Mouse (Mus musculus) hindbrain, embryonic 14.5 days (tissue): ENCODE data around the gene Nutm1. TPM values are rescaled to one million over a fixed set of nuclear protein-coding genes. Genes with fewer than 3 reads are reported as not detected.

Source experiments
- ATAC-seq: fragments of 200-750 bp; cut with Nextera tagmentation; 2 replicates; pipeline ENCODE4 v1.8.0; 2017; ENCODE audit warnings: moderate number of reproducible peaks, mild to moderate bottlenecking, moderate TSS enrichment, moderate library complexity; ENCODE audit not compliant: low FRiP score
- DNase-seq: peaks from one replicate; pipeline ENCODE4 v3.0.0-alpha.2; 2015; ENCODE audit warnings: low spot score
- H3K27ac ChIP-seq: fragments of 300-500 bp; sonication (generic); 2 replicates; pipeline ENCODE4 v1.5.1; 2014; ENCODE audit warnings: mild to moderate bottlenecking, moderate library complexity
- H3K27me3 ChIP-seq: fragments of 300-500 bp; sonication (generic); 2 replicates; pipeline ENCODE4 v1.6.1; 2014; ENCODE audit warnings: mild to moderate bottlenecking, low read length, mixed read lengths; ENCODE audit not compliant: control insufficient read depth, insufficient read depth
- H3K36me3 ChIP-seq: fragments of 300-500 bp; sonication (generic); replicated peaks from 2 replicates; pipeline ENCODE4 v1.6.1; 2014; ENCODE audit not compliant: control insufficient read depth, insufficient read depth
- H3K4me1 ChIP-seq: fragments of 300-500 bp; sonication (generic); replicated peaks from 2 replicates; pipeline ENCODE4 v1.6.1; 2014; ENCODE audit warnings: antibody characterized with exemption, low read length, mixed read lengths; ENCODE audit not compliant: control insufficient read depth, insufficient read depth
- H3K4me2 ChIP-seq: fragments of 300-500 bp; sonication (generic); replicated peaks from 2 replicates; pipeline ENCODE4 v1.6.1; 2014; ENCODE audit warnings: mild to moderate bottlenecking, moderate library complexity
- H3K4me3 ChIP-seq: fragments of 300-500 bp; sonication (generic); replicated peaks from 2 replicates; pipeline ENCODE4 v1.5.1; 2014; ENCODE audit warnings: mild to moderate bottlenecking, low read length
- H3K9ac ChIP-seq: fragments of 300-500 bp; sonication (generic); 2 replicates; pipeline ENCODE4 v1.6.1; 2014
- H3K9me3 ChIP-seq: fragments of 300-500 bp; sonication (generic); 2 replicates; pipeline ENCODE4 v1.6.1; 2016; ENCODE audit warnings: low read length; ENCODE audit not compliant: control insufficient read depth
- WGBS: fragments of 180-500 bp; shearing (Covaris S2); extraction: QIAGEN DNeasy Blood & Tissue Kit; methylation state at CpG from one replicate; pipeline ENCODE4 v1.1.7; 2014; 5-methylcytosine and 5-hydroxymethylcytosine counted together
- polyA plus RNA-seq: library from polyadenylated mRNA; unstranded; fragments of >200 nt; fragmentation: Nextera tagmentation; extraction: Ambion mirVana; gene quantifications from 2 replicates; pipeline ENCODE4 v1.2.1, GENCODE M21; 2014

The Nutm1 gene
- polyA plus RNA-seq, 1 experiment from 2014 or later = not detected

- Histone ChIP-seq H3K27ac (peak within 1 kb of the TSS; percentile 94), H3K9me3 (no peaks in the 10 kb centered on the region), H3K9ac (peak within 1 kb of the TSS; percentile 87), H3K4me1 (peaks cover 56% of the 10 kb centered on the region), H3K4me2 (peak within 1 kb of the TSS; percentile 95), H3K4me3 (peak within 1 kb of the TSS; percentile 78), H3K27me3 (no peaks in the 10 kb centered on the region), H3K36me3 (no peaks in the 10 kb centered on the region)
- WGBS = under 1% methylated on average over 60 of the region's 85 CpGs
- DNase-seq (peak; percentile 84), ATAC-seq (peak; percentile 95)
Measured at GRCm38 (mm10) chr2:112265448-112266241, 6.6 kb upstream of the Nutm1 start, which contains the start of gene Slc12a6. Gene Slc12a6, plus strand, starts transcription at chr2:112265825.

DNA sequence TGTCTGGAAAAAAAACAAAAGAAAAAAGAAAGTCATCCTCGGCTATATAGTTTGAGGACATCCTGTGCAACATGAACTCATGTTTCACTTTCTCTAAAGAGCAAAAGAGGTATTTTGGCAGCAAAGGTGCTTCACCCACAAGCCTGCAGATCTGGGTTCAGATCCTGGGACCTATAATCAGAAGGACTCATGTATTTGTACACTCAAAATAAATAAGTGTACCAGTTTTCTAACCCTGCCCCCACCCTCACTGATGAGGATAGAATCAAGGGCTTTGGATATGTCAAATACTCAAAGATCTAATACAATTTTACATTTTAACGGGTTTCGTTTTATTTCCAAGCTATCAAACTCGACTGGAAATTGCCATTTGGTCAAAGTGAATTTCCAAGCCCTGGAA lies 5.3 kb upstream of the Nutm1 start:
- Histone ChIP-seq H3K36me3 (no peaks in the 10 kb centered on the region), H3K4me3 (no peak overlapping the region), H3K4me1 (peaks cover 45% of the 10 kb centered on the region), H3K9ac (no peak overlapping the region), H3K27ac (no peak overlapping the region), H3K4me2 (0 out of 2 replicates have a peak overlapping the region, but pooled peaks have one; percentile 95), H3K27me3 (no peaks in the 10 kb centered on the region), H3K9me3 (no peaks in the 10 kb centered on the region)
- DNase-seq = no peak
- no peak for ATAC-seq
- WGBS = 84% methylated on average over 4 of the region's 4 CpGs

DNA sequence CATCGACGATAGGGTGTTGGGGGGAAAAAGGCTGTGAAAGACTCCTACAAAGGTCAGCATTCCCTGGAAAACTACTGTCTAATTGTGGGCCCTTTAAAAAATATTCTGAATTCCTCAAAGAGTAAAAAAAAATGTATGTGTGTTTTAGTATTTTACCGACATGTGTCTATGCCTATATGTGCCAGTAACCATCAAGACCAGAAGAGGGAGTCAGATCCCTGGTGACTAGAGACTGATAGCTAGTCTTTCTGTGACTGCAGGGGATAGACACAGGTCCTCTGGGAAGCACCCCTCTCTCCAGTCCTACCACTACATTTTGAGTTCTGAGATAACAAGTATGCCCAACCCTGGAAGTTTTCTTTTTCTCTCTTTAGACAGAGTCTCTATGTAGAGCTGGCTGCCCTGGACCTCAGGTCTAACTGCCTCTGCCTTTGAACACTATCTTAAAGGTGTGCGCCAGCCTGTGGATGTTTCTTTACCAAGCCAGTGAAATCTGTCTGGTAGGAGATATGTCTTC lies 3.7 kb upstream of the Nutm1 start:
- no peak for ATAC-seq
- Histone ChIP-seq H3K27ac (peak overlapping the region; percentile 79; the same call in 1 of the 2 replicates), H3K36me3 (no peaks in the 10 kb centered on the region), H3K4me1 (peaks cover 35% of the 10 kb centered on the region), H3K4me3 (peak overlapping the region; percentile 72), H3K4me2 (peak overlapping the region; percentile 80), H3K27me3 (no peaks in the 10 kb centered on the region), H3K9ac (peak overlapping the region; percentile 71; the same call in 1 of the 2 replicates), H3K9me3 (no peaks in the 10 kb centered on the region)
- WGBS = 37% methylated on average over 4 of the region's 4 CpGs
- DNase-seq = no peak

DNA sequence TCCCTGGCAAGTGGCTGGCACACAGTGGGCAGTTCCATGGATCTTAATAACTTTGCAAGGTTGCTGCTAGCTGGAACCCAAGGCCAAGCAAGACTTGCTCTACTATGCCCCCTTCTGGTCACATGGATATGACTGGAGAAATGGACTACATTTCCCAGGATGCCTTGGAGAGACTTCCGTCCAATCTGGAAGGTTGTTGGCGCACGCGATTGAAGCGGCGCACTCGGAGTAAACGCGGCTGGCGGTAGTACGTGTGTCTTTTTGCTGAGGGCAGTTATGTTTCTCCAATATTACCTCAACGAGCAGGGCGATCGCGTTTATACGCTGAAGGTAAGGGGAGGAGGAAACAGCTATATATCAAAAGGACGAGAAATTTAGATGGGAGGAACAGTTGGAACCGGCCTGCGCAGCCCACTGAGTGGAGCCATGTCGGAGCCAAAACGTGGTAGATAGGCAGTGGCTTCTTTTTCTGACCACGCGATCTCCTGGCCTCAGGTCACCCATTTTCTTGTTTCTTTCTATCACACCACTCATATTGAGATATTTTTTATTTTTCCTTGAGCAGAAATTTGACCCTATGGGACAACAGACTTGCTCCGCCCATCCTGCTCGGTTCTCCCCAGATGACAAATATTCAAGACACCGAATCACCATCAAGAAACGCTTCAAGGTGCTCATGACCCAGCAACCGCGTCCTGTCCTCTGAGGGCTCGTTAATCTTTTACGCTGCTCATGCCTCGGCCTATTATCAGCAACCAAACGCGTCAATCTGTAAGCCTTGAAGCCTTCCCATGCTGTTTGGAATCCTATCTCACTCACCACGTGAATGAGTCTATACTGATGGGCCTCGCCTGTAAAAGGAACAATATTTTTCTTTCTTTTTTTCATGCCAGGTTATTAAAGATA lies 2.9 kb upstream of the Nutm1 start, which contains the start of gene Nop10:
TSS of gene Nop10 (plus strand) at position 179 of the 906 bp plus-strand sequence.
- Histone ChIP-seq H3K9me3 (no peaks in the 10 kb centered on the region), H3K4me1 (peaks cover 27% of the 10 kb centered on the region), H3K36me3 (no peaks in the 10 kb centered on the region), H3K4me2 (peak within 1 kb of the TSS; percentile 80), H3K27me3 (no peaks in the 10 kb centered on the region), H3K27ac (peak within 1 kb of the TSS; percentile 79), H3K4me3 (peak within 1 kb of the TSS; percentile 72), H3K9ac (peak within 1 kb of the TSS; percentile 71)
- WGBS = under 1% methylated on average over 36 of the region's 36 CpGs
- peak; percentile 71 for ATAC-seq
- DNase-seq = peak; percentile 96

GRCm38 (mm10) chr2:112254675-112255515 lies 4.2 kb downstream of the Nutm1 start:
- no peaks in the 10 kb centered on the region for H3K27me3 ChIP-seq
- no peak overlapping the region for H3K4me3 ChIP-seq
- H3K9ac ChIP-seq = no peak overlapping the region
- H3K4me2 ChIP-seq = no peak overlapping the region
- no peaks in the 10 kb centered on the region for H3K4me1 ChIP-seq
- no peaks in the 10 kb centered on the region for H3K9me3 ChIP-seq
- no peak overlapping the region for H3K27ac ChIP-seq
- 0 out of 2 replicates have a peak, but pooled peaks cover 4% of the 10 kb centered on the region for H3K36me3 ChIP-seq
- ATAC-seq (no peak), DNase-seq (no peak)
- WGBS = 76% methylated on average over 7 of the region's 7 CpGs

DNA sequence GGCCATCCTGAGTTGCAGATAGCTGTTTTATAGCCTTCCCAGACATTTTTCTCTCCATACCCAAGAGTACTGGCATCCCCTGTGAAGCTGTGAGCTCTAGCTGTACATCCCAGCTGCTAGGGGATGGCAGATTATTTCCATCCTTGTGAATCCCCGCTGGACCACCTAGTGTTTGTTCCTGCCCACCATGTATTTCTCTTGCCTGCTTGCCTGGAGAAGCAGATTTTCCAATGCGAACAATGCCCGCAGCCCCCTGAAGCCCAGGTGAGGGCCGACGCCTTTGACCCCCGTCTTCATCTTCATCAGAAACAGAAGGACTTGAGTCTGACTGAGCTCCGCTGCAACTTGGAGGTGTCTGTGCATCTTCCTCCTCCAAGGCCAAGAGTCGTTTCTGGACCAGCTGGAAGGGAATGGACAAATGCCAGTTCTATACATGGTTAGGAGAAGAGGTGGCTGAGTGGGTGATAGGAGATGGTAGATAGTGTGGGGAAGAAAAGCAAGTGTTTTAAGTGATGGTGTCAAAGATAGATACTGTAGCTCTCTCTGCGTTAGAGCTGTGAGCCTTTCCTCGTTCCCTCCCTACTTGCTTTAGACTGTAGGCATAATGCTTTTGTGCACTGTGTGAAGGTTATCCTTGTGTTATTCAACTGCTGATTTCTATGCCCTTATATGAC lies 9.2 kb downstream of the Nutm1 start:
- Histone ChIP-seq H3K27ac (no peak overlapping the region), H3K36me3 (peaks cover 33% of the 10 kb centered on the region), H3K4me2 (no peak overlapping the region), H3K4me3 (no peak overlapping the region), H3K4me1 (no peaks in the 10 kb centered on the region), H3K9me3 (no peaks in the 10 kb centered on the region), H3K9ac (no peak overlapping the region), H3K27me3 (no peaks in the 10 kb centered on the region)
- no peak for ATAC-seq
- DNase-seq = no peak
- WGBS = 91% methylated on average over 10 of the region's 10 CpGs

- WGBS = 83% methylated on average over 10 of the region's 10 CpGs
Measured at GRCm38 (mm10) chr2:112247323-112247722, 11.8 kb downstream of the Nutm1 start.

DNA sequence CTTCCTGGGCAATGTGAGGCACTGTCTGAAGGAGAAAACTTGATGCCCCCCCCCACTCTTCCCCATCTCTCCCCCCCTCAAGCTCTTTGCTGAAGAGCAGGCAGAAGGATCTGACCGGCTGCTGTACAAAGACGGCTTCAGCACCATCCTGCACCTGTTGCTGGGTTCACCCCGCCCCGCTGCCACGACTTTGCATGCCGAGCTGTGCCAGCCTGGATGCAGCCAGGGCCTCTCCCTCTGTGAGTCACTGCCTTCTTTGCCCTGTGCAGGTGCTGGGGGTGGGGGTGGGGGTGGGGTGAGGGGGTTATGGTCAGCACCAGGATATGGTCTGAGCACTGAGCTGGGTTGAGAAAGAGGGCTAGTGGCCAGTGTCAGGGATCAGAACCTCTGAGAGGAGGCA lies 12.9 kb downstream of the Nutm1 start:
- peaks cover 56% of the 10 kb centered on the region for H3K36me3 ChIP-seq
- 0 out of 2 replicates have a peak, but pooled peaks cover 2% of the 10 kb centered on the region for H3K4me1 ChIP-seq
- no peak overlapping the region for H3K9ac ChIP-seq
- H3K9me3 ChIP-seq = no peaks in the 10 kb centered on the region
- no peak overlapping the region for H3K4me3 ChIP-seq
- H3K27ac ChIP-seq = no peak overlapping the region
- H3K27me3 ChIP-seq = no peaks in the 10 kb centered on the region
- DNase-seq = no peak
- no peak overlapping the region for H3K4me2 ChIP-seq
- 94% methylated on average over 6 of the region's 6 CpGs for WGBS
- no peak for ATAC-seq

More at GRCm38 (mm10) chr2:112247323-112247722, 11.8 kb downstream of the Nutm1 start:
- Histone ChIP-seq H3K4me2 (no peak overlapping the region), H3K4me3 (no peak overlapping the region), H3K9me3 (no peaks in the 10 kb centered on the region), H3K4me1 (no peaks in the 10 kb centered on the region), H3K27ac (no peak overlapping the region), H3K9ac (no peak overlapping the region), H3K27me3 (no peaks in the 10 kb centered on the region), H3K36me3 (peaks cover 54% of the 10 kb centered on the region)
- ATAC-seq (no peak), DNase-seq (no peak)
